Mouse (Mus musculus): ENCODE results near the gene Wasf3. TPM values are rescaled to one million over a fixed set of nuclear protein-coding genes. Genes with fewer than 3 reads are reported as not detected.

Gene Wasf3
- polyA plus RNA-seq, 2 experiments, result 1.4 to 10.8 TPM

GRCm38 (mm10) chr5:146407791-146408190 is 23.0 kb downstream of the Wasf3 start:
- Histone ChIP-seq H3K4me1 (ENCODE audit: control insufficient read depth, insufficient read depth, low read length) (no peaks in the 10 kb centered on the region), H3K27me3 (ENCODE audit: control insufficient read depth, insufficient read depth, low read length) (no peaks in the 10 kb centered on the region), H3K36me3 (ENCODE audit: control insufficient read depth, insufficient read depth, low read length) (no peaks in the 10 kb centered on the region), H3K9ac (ENCODE audit: low read depth, low read length, severe bottlenecking) (no peak overlapping the region), H3K4me2 (replicated peaks; ENCODE audit: low read depth, low read length, severe bottlenecking) (no peak overlapping the region), H3K27ac (replicated peaks; ENCODE audit: low read depth, low read length) (no peak overlapping the region), H3K4me3 (replicated peaks; ENCODE audit: low read length) (no peak overlapping the region), H3K9me3 (ENCODE audit: control insufficient read depth, low read length) (no peaks in the 10 kb centered on the region)
- DNase-seq (ENCODE audit: low spot score) (no peak), ATAC-seq (ENCODE audit: low FRiP score, low read depth) (no peak)
- no peak for TF ChIP-seq POLR2A (IDR thresholded peaks at IDR 0.05; ENCODE audit: borderline replicate concordance, extremely low read depth, insufficient read depth, insufficient read length)
- 51% methylated on average over 3 of the region's 3 CpGs for WGBS

GRCm38 (mm10) chr5:146408604-146409003 is 23.8 kb downstream of the Wasf3 start:
- H3K27me3 ChIP-seq (ENCODE audit: control insufficient read depth, insufficient read depth, low read length), result no peaks in the 10 kb centered on the region
- H3K4me3 ChIP-seq (replicated peaks; ENCODE audit: low read length), result no peak overlapping the region
- no peaks in the 10 kb centered on the region for H3K36me3 ChIP-seq (ENCODE audit: control insufficient read depth, insufficient read depth, low read length)
- no peak for TF ChIP-seq POLR2A (IDR thresholded peaks at IDR 0.05; ENCODE audit: borderline replicate concordance, extremely low read depth, insufficient read depth, insufficient read length)
- no peaks in the 10 kb centered on the region for H3K4me1 ChIP-seq (ENCODE audit: control insufficient read depth, insufficient read depth, low read length)
- no peak overlapping the region for H3K27ac ChIP-seq (replicated peaks; ENCODE audit: low read depth, low read length)
- H3K9me3 ChIP-seq (ENCODE audit: control insufficient read depth, low read length), result no peaks in the 10 kb centered on the region
- ATAC-seq (ENCODE audit: low FRiP score, low read depth), result no peak
- no peak for DNase-seq (ENCODE audit: low spot score)
- WGBS, result 62% methylated on average over 8 of the region's 8 CpGs
- no peak overlapping the region for H3K4me2 ChIP-seq (replicated peaks; ENCODE audit: low read depth, low read length, severe bottlenecking)
- no peak overlapping the region for H3K9ac ChIP-seq (ENCODE audit: low read depth, low read length, severe bottlenecking)

- WGBS, result 88% methylated on average over 4 of the region's 4 CpGs
- no peak overlapping the region for H3K27ac ChIP-seq (replicated peaks; ENCODE audit: low read depth, low read length)
- H3K9me3 ChIP-seq (ENCODE audit: control insufficient read depth, low read length), result no peaks in the 10 kb centered on the region
- H3K27me3 ChIP-seq (ENCODE audit: control insufficient read depth, insufficient read depth, low read length), result no peaks in the 10 kb centered on the region
- DNase-seq (ENCODE audit: low spot score) (no peak), ATAC-seq (ENCODE audit: low FRiP score, low read depth) (no peak)
- H3K4me3 ChIP-seq (replicated peaks; ENCODE audit: low read length), result no peak overlapping the region
- no peak for TF ChIP-seq POLR2A (IDR thresholded peaks at IDR 0.05; ENCODE audit: borderline replicate concordance, extremely low read depth, insufficient read depth, insufficient read length)
- no peak overlapping the region for H3K4me2 ChIP-seq (replicated peaks; ENCODE audit: low read depth, low read length, severe bottlenecking)
- no peaks in the 10 kb centered on the region for H3K36me3 ChIP-seq (ENCODE audit: control insufficient read depth, insufficient read depth, low read length)
- H3K9ac ChIP-seq (ENCODE audit: low read depth, low read length, severe bottlenecking), result no peak overlapping the region
- H3K4me1 ChIP-seq (ENCODE audit: control insufficient read depth, insufficient read depth, low read length), result no peaks in the 10 kb centered on the region
Observed at GRCm38 (mm10) chr5:146410821-146411220, 26.0 kb downstream of the Wasf3 start.

GRCm38 (mm10) chr5:146412743-146413430 is 28.1 kb downstream of the Wasf3 start:
- Histone ChIP-seq H3K9me3 (ENCODE audit: control insufficient read depth, low read length) (no peaks in the 10 kb centered on the region), H3K4me1 (ENCODE audit: control insufficient read depth, insufficient read depth, low read length) (0 out of 2 replicates have a peak, but pooled peaks cover 2% of the 10 kb centered on the region), H3K4me3 (replicated peaks; ENCODE audit: low read length) (no peak overlapping the region), H3K4me2 (replicated peaks; ENCODE audit: low read depth, low read length, severe bottlenecking) (no peak overlapping the region), H3K9ac (ENCODE audit: low read depth, low read length, severe bottlenecking) (no peak overlapping the region), H3K27ac (replicated peaks; ENCODE audit: low read depth, low read length) (no peak overlapping the region), H3K27me3 (ENCODE audit: control insufficient read depth, insufficient read depth, low read length) (no peaks in the 10 kb centered on the region), H3K36me3 (ENCODE audit: control insufficient read depth, insufficient read depth, low read length) (no peaks in the 10 kb centered on the region)
- no peak for TF ChIP-seq POLR2A (IDR thresholded peaks at IDR 0.05; ENCODE audit: borderline replicate concordance, extremely low read depth, insufficient read depth, insufficient read length)
- ATAC-seq (ENCODE audit: low FRiP score, low read depth), result no peak
- DNase-seq (ENCODE audit: low spot score), result no peak
- 81% methylated on average over 15 of the region's 15 CpGs for WGBS

- DNase-seq (ENCODE audit: low spot score) (no peak), ATAC-seq (ENCODE audit: low FRiP score, low read depth) (no peak)
- Histone ChIP-seq H3K27ac (replicated peaks; ENCODE audit: low read depth, low read length) (no peak overlapping the region), H3K9ac (ENCODE audit: low read depth, low read length, severe bottlenecking) (no peak overlapping the region), H3K36me3 (ENCODE audit: control insufficient read depth, insufficient read depth, low read length) (no peaks in the 10 kb centered on the region), H3K4me2 (replicated peaks; ENCODE audit: low read depth, low read length, severe bottlenecking) (no peak overlapping the region), H3K4me3 (replicated peaks; ENCODE audit: low read length) (no peak overlapping the region), H3K4me1 (ENCODE audit: control insufficient read depth, insufficient read depth, low read length) (0 out of 2 replicates have a peak, but pooled peaks cover 2% of the 10 kb centered on the region), H3K9me3 (ENCODE audit: control insufficient read depth, low read length) (no peaks in the 10 kb centered on the region), H3K27me3 (ENCODE audit: control insufficient read depth, insufficient read depth, low read length) (no peaks in the 10 kb centered on the region)
- WGBS, result 80% methylated on average over 4 of the region's 4 CpGs
- no peak for TF ChIP-seq POLR2A (IDR thresholded peaks at IDR 0.05; ENCODE audit: borderline replicate concordance, extremely low read depth, insufficient read depth, insufficient read length)
Observed at GRCm38 (mm10) chr5:146414611-146415010, 29.8 kb downstream of the Wasf3 start.
